Mouse (Mus musculus) embryo, embryonic 11 days (tissue): ENCODE measurements around the gene Rin2.
"Not testable (repeated sequence)": the region's sequence is repeated elsewhere in the genome, so short reads cannot be mapped to it uniquely, and the experiment has no call there.

ENCODE experiments used
- DNase-seq: peaks from one replicate; pipeline ENCODE4 v3.0.0-alpha.2; 2015

Rin2 gene

GRCm38 (mm10) chr2:145866238-145866637, 191.2 kb downstream of the Rin2 start:
- no peak for DNase-seq

GRCm38 (mm10) chr2:145866695-145867449, 191.9 kb downstream of the Rin2 start:
- DNase-seq = no peak

- no peak for DNase-seq
Measured at GRCm38 (mm10) chr2:145871308-145871707, 196.3 kb downstream of the Rin2 start.

GRCm38 (mm10) chr2:145872099-145872498, 197.1 kb downstream of the Rin2 start:
- DNase-seq = no peak

- DNase-seq = no peak
Measured at GRCm38 (mm10) chr2:145873953-145874352, 198.9 kb downstream of the Rin2 start.

GRCm38 (mm10) chr2:145874879-145875482, 200.0 kb downstream of the Rin2 start:
- no peak for DNase-seq

- no peak for DNase-seq
Measured at GRCm38 (mm10) chr2:145877191-145877590, 202.2 kb downstream of the Rin2 start.

GRCm38 (mm10) chr2:145880887-145881747, 206.1 kb downstream of the Rin2 start:
- DNase-seq = peak; percentile 77

- DNase-seq = no peak
Measured at GRCm38 (mm10) chr2:145881932-145882331, 206.9 kb downstream of the Rin2 start.

GRCm38 (mm10) chr2:145882398-145882797, 207.4 kb downstream of the Rin2 start:
- DNase-seq = no peak

- peak; percentile 61 for DNase-seq
Measured at GRCm38 (mm10) chr2:145884036-145884912, 209.3 kb downstream of the Rin2 start.

- peak; percentile 46 for DNase-seq
Measured at GRCm38 (mm10) chr2:145884913-145885785, 210.1 kb downstream of the Rin2 start.

- peak; percentile 62 for DNase-seq
Measured at GRCm38 (mm10) chr2:145887937-145888765, 213.1 kb downstream of the Rin2 start.

GRCm38 (mm10) chr2:145888766-145889480, 213.9 kb downstream of the Rin2 start:
- DNase-seq = no peak

GRCm38 (mm10) chr2:145890571-145890970, 215.6 kb downstream of the Rin2 start:
- no peak for DNase-seq

GRCm38 (mm10) chr2:145893756-145894155, 218.7 kb downstream of the Rin2 start:
- DNase-seq = no peak

- no peak for DNase-seq
Measured at GRCm38 (mm10) chr2:145898106-145898505, 223.1 kb downstream of the Rin2 start.

GRCm38 (mm10) chr2:145900318-145900717, 225.3 kb downstream of the Rin2 start:
- not testable (repeated sequence) for DNase-seq

GRCm38 (mm10) chr2:145901861-145902260, 226.8 kb downstream of the Rin2 start, which contains the start of gene Naa20:
Naa20 (plus strand) TSS chr2:145902099.
- DNase-seq = no peak
